Mouse (Mus musculus) spleen, embryonic (tissue): ENCODE data around the gene Prdm16.

Experiments used
- CTCF ChIA-PET: fragments of 350-600 bp; sonication (Branson Sonifier 250); formaldehyde crosslinking; loops from one replicate; lab custom pipeline; 2022; lab: Charles Lee

Gene Prdm16

DNA sequence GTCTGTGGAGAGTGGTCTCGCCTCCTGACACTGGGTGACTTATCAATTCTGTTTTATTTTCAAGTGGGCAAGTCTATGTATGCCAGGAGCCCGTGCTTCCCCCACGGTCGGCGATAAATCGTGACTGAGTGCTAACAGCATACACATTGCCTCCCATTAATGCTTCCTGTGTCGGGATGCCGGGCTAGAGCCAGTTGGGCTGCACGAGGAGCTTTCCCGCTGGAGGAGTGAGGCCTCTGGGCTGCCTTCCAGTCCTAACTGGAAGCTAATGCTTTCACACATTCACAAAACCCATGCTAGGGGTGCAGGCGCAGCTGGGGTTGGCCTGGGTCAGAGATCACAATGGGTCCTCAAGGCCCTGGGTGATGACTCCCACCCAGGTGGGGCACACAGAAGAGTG is 212.0 kb downstream of the Prdm16 start:
- CTCF ChIA-PET, result no interaction called here

DNA sequence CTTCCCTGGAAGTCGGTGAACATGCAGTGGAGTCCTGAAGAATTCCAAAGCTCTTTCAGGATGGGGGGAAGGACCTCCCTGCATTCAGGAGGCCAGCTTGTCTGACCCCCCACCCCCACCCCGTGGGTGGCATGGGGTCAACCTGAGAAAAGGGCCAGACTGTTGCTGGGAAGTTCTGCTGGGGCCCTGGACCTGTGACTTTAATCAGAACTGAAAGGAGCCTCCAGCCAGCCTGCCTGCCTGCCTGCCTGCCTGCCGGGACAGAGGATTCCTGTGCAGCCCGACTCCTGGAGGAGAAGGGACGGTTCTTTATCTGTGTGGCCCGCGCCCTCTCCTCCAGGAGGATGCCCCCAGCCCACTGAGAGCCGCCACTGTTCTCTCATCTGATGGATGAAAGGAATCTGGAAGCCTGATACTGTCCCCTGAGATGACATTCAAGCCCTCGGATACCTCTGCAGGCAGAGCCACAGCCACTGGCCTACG is 214.2 kb downstream of the Prdm16 start:
- CTCF ChIA-PET, result no interaction called here

DNA sequence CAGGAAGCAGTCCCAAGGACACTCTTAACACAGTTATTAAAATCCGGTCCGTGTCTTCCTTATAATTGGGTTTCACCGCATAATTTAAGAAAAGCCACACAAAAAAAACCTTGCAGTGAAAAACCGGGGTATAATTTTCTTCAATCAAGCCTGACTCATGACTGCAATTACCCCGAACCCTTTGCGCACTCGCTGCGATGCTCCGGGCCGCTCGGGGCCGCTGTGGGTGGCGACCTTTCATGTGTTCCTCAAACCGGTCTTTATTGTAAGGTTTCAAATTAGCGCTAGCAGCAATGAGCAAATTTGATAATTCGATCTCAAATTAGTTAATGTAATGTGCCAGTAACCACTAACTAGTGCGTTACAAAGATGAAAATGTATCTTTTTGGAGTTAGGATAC is 215.9 kb downstream of the Prdm16 start:
- CTCF ChIA-PET, result no interaction called here

- CTCF ChIA-PET, result no interaction called here
Observed at GRCm38 (mm10) chr4:154419766-154420165, 216.9 kb downstream of the Prdm16 start.

- CTCF ChIA-PET, result no interaction called here
Observed at GRCm38 (mm10) chr4:154418993-154419392, 217.7 kb downstream of the Prdm16 start.

- CTCF ChIA-PET, result no interaction called here
Observed at GRCm38 (mm10) chr4:154418327-154418744, 218.3 kb downstream of the Prdm16 start.

GRCm38 (mm10) chr4:154416728-154417127 is 219.9 kb downstream of the Prdm16 start:
- CTCF ChIA-PET, result no interaction called here

DNA sequence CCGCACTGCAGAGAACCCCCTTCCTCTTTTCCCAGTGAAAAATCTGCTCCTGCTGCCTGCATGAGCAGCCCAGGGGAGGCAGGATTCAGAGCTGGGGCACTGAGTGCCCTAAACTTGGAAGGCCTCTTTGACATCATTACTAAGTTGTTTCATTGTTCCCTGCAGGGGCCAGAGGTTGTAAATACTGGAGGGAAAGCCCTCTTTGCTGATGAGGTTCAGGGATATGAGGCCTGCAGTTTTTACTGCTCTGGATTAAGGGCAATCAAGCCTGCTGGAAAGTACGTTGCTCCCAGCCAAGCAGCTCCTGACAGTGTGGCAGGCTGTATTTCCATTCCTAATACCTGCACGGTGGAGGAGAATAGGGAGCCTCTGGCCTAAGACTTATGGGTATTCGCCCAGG is 221.8 kb downstream of the Prdm16 start:
- CTCF ChIA-PET, result no interaction called here

- CTCF ChIA-PET, result no interaction called here
Observed at GRCm38 (mm10) chr4:154410559-154410958, 226.1 kb downstream of the Prdm16 start.

DNA sequence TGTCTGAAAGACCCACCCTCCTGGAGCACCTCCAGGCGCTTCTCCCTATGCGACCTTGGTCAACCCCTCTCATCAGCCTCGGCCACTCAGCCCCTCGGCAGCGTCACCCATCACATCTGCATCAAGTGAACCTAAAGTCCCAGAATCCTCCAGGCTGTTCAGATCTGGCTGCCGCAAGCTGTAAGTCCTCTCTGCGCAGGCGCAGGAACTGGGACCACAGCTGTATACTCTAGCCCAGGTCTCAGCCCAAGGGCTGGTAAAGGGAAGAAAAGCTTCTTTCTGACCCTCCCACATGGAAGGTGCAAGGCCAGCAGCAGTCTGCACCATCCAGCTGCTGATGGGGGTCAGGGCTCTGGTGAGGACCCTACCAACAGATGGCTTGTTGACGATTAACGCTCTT is 226.8 kb downstream of the Prdm16 start:
- CTCF ChIA-PET, result no interaction called here

GRCm38 (mm10) chr4:154409237-154409721 is 227.4 kb downstream of the Prdm16 start:
- CTCF ChIA-PET, result no interaction called here

DNA sequence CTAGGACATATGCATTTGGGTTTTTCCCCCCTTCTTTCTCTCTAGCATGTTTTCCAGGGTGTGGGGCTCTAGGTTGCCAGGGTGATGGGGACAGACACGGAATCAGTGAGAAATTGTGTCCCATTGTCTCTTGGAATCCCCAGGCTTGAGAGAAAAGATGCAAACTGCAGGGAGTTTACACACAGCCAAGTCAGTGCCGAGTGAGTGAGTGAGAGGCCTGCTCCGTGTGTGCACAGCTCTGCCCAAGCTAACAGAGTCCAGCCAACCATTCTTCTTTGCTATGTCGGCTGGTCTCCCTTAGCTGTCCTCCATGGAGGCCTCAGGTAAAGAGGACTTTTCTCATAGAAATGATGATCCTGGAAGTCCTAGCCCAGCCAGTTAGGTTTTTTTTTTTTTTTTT is 233.7 kb downstream of the Prdm16 start:
- CTCF ChIA-PET, result no interaction called here

DNA sequence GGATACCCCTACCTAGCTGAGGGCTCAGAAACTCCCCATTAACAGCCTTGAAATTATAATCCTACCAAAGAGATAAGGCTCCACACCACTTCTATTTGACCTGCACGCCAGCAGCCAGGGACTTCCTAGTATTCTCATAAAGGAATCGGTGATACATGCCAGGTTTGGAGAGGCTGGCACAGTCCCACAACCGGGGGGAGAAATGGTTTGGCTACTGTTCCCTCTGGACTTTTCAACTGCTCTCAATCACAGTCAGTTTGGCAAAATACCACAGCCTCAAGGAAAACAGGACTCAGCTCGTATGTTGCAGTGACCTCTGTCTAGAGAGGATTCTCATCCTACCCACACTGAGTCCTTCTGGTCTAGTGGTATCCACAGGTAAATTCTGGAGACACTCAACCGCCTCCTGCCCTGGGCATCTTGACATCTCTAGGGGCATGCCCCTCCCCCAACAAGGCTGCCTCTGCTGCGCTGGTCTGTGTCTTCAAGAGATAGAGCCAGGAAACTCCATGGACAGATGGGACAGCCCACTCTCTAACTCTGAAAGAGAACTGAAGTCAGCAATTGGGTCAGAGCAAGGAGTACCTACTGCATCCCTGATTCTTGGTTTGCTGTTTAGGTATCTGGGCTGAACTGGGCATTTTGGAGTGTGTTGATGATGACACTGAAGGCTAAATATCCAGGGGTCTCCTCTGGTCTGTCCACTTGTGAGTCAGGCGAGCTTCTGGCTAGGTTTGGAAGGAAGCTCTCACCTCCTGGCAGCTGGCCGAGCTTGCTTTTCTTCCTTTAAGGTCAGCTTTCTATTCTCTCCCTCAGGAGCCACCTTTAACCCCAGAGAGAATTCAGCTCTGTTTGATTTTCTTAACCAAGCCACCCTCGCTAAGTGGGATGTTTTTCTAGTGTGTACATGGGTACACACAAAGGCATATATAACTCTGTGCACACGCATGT is 234.4 kb downstream of the Prdm16 start:
- CTCF ChIA-PET, result no interaction called here

DNA sequence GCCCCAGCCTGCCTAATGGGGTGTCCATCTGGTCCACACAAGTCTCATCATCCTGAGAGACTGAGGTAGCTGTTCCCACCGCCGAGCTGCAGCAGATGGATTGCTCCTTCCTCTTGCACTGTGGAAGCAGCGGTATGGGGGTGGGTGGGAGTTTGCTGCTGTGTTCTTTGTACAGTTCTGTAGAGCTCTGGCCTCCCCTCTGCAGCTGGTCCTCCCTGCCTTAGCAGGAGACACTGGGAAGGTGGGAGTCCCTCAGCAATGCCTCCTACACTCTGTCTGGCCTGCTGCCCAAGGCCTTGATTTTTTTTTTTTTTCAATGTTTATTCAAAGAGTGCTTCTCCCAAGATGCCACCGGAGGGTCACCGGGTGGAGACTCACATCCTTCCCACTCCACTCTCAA is 235.3 kb downstream of the Prdm16 start:
- CTCF ChIA-PET, result no interaction called here

DNA sequence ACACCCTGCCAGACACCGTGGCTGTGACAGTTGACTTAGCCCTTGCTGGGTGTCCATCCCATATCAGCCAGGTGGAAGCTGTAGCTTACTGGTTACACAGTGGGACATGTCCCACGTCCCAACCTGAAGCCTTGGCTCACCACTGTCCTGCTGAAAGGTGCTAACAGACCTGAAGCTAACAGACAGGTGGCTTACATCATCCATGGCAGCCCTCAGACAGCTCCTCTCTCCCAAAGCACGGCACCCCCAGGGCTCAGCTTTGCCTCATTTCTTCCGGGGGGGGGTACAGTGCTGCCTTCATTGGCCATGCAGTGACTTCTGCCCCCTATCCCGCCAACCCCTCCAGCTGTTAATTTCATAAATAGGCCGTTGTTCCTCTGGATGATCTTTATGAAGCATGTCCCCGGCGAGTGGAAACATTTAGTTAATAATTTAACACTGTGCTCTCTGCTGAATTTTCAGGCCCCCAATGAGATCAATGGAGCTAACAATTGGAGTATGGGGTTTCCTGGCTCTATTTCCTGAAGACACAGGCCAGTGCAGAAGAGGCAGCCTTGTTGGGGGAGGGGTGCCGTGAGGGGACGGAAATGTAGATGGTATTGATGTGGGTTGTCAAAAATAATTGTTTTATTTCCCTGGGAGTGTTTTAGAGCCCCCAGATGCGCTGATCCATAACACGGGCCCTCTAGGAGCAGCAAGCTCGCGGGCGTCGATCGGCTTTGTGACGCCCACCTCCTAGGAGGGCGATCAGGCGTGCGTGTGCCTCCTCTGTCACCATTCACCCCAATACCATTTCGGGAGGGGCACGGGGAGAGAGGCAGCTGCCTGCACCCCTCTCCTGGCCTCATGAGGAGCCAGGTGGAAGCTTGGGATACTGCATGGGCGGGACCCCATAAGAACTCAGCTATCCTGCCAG is 236.2 kb downstream of the Prdm16 start:
- CTCF ChIA-PET, result no interaction called here

DNA sequence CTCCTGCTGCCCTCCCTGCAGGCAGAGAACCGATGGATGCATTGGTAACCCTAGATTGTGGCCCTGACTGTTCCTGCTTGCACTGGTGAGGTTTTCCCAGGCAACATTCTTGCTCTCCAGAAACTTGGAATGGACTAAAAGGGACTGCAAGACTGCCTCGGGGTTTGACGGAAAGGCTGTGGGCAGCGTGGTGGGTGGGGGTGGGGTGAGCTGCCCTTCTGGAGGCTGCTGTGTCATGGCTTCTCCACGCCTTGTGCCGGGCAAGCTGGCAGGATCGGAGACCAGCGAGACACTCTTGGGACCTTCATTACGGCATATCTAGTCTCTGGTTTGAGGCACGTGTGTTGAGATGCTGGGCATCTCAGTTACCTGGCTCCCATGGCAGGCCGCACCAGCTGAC is 237.0 kb downstream of the Prdm16 start:
- CTCF ChIA-PET, result no interaction called here

DNA sequence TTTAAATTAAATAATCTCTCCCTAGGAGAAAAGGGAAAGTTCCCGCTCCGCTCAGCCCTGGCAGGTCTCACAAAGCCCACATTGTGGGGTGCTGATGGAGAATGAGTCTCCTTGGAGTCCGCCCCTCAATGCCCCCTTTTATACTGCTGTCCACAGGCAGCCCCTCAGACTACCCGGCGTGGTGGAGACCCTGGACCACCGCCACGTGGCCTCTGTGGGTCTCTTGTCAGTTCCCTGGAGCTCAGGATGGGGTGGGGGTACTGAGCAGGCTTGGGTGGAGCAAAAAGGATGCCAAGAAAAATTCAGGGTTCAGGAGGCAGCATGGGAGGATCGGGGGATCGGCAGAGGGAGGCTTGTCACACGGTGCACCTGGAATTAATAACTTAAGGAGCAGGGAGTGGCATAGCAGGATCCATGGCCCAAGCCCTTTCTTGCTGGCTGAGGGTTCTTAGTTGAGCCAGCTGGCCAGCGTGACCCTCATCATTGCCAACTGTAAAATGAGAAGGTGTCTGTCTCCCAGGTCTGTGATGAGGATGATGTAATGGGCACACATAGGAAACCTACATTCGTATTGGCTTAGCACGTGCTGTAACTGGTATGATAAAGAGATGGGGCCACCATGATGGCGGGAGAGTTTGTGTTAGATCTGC is 239.9 kb downstream of the Prdm16 start:
- CTCF ChIA-PET, result no interaction called here

DNA sequence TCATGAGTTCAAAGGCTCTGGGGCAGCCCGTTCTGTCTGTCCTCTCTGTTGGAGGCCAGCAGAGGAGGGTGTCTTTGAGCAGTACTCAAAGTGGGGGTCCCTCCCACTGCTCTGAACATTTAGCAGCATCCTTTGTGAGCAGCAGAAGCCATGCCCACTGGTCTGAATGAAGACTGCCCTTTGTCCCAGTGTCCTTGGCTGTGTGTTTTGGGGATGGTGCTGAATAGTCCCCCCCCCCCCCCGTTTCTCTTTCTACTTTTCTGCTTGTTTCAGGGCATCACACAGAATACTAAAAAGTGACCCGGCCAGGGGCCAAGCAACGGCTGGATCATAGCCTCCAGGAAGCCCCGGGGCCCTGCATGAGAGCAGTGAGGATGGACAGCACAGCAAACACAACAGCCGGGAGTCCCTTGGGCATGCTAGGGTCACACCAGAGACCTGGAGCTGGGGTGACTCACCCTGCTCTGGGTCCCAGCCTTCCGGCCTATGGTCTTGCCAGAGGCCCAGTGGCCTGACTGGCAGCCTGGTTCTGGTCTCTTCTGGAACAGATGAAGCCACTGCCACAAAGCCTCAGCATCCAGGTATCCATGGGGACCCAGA is 242.4 kb downstream of the Prdm16 start:
- CTCF ChIA-PET, result no interaction called here

GRCm38 (mm10) chr4:154393196-154394122 is 243.2 kb downstream of the Prdm16 start:
- CTCF ChIA-PET, result no interaction called here

DNA sequence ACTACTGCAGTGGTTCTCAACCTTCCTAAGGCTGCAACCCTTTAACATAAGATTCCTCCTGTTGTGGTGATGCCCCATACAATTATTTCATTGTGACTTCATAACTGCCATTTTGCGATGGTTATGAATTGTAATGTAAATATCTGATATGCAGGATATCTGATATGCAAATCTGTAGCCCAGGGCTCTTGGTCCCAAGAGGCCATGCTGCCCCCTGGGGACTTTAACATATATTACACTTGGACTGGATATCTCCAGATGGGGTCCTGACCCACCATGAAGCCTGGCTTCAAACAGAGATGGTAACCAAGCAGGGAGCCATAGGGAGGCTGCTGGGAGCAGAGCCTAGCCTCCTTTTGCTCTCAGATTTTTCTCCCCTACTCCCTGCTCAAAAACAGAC is 244.0 kb downstream of the Prdm16 start:
- CTCF ChIA-PET, result no interaction called here
